Mouse (Mus musculus): ENCODE data around the gene Orm3.

- TF ChIP-seq CTCF (IDR thresholded peaks at IDR 0.05; ENCODE audit: low read depth) (no peak), EP300 (IDR thresholded peaks at IDR 0.05; ENCODE audit: low read depth) (no peak)
Observed at GRCm38 (mm10) chr4:63333403-63333802, 22.6 kb upstream of the Orm3 start.

Data from liver, postnatal 0 days (tissue).